Mouse (Mus musculus): ENCODE measurements around the gene Ly75.

Ly75 gene

DNA sequence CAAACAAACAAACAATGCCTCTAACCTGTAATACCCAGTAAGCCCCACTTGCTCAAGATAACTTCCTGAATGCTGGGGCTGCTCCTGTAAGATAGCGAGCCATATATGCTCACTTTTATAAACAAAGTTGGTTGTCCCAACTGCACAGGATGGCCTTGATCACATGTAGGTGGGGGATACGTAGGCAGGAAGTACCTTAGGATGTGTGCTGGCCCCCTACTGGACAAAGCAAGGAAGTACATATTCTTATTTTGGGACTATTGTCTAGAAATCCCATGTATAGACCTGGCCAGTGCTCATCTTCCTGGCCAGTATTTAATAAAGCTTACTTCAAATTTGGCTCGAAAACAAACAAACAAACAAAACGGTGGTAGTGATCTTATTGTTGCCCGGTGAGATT, 59.7 kb downstream of the Ly75 start:
- DNase-seq (ENCODE audit: low spot score in 2 of 2): peak; percentile 4 to 19

DNA sequence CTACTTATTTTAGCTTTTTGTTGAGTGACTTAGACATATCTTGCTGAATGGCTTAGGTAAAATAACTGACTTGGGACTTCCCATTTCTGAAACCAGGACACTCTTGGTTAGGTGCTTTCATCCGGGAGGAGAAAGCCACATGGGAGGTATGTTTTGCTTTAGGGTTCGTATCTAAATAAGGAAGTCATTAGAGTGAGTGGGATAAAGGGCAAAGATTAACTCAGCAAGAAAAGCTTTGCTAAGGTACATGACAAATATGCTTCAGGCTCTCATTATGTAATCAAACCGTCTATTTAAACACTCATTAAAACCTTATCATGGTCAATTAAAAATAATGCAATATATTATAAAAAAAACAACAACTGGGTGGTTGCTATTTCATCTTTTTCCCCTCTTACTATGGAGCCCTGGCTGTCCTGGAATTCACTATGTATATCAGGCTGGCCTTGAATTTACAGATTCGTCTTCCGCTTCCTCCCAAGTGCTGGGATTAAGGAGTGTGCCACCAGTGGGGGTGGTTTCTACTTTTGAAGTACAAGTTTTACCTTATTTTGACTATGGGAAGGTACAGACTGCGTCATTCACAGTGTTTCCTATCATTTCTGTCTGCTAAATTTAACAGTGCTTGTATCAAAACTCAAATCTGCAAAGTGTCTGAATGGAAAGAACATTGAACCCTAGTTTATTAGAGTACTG, 60.9 kb downstream of the Ly75 start:
- no peak for DNase-seq (ENCODE audit: low spot score in 2 of 2)

DNA sequence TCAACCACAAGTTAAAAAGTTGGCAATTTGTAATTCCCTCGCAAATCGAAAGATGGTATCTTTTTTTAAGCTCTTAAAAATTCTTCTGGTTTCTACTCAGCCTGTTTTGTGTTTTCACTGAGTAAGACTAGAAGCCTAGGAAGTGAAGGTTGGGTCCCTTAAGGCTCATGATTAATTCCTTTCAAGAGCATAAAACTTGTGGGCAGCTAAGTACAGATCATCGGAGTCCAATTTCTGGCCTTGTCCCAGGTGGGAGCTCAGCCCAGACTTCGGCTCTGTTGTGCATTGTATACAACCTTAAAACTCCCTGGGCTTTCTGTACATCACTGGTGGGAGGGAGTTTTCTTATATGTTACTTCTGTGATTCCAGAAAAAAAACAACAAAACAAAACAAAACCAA, 79.3 kb downstream of the Ly75 start:
- DNase-seq (ENCODE audit: low spot score in 2 of 2): no peak

DNA sequence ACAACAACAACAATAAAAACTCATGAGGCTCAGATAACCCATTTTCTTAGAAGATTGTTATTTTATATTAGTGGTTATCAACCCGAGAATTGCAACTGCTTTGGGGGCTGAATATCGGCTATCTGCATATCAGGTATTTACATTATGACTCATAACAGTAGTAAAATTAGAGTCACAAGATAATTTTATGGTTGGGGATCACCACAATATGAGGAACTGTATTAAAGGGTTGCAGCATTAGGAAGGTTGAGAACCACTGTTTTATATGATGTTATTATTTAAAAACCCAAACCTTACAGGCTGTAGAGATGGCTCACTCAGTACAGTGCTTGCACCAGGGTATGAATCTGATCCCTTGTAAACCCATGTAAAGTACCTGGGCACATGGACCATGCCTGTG, 83.8 kb downstream of the Ly75 start:
- DNase-seq (ENCODE audit: low spot score in 2 of 2): no peak

DNA sequence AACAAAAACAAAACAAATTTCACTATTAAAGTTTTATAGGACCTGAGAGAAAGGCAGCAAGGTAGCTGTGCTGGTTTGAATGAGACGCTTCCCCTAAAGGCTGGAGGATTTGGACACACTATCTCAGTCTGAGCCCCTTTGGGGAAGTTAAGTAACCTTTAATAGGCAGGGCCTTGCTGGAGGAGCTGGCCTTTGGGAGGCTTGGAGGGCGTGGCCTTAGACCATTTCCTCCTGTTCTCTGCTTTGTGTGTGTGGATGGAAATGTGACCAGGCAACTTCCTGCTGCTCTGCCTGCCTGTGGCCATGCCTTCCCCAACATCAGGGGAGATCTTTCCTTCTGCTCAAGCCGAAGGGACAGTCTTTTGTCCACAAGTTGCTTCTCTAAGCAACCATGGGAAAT, 84.8 kb downstream of the Ly75 start:
- no peak for DNase-seq (ENCODE audit: low spot score in 2 of 2)

DNA sequence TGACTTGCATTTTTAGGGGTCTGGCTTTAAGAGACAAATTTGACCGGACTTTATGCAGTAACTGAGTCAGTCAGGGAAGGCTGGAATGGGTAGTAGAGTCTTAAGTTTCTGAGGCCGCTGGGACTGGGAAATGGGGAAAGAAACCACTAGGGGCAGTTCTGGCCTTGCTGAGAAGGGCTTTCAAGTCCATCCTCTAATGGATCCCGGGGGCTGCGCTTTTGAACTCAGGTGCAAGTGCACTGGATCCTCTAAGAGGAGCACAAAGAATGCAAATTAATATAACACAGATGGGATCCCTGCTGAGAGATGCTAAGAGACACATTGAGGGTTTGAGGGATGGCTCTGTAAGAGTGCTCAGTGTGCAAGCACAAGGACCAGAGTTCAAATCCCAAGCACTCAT, 91.7 kb downstream of the Ly75 start:
- no peak for DNase-seq (ENCODE audit: low spot score in 2 of 2)

DNA sequence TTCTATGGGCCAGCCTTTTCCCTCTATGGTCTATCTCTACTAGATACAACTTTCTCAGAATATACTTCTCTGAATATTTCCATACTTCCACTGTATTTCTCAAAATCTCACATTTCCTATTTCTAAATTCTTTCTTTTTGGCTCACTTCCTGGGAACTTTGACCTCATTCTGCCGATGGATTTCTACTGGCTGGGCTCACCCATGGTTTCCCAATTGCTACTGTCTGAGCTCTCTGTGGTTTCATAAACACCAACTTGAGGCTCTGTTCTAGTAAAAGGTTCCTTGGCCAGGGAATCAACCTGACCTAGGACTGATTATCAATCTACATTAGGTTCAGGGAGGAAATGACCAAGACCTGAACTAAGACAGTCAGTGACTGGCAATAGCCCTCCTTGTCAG, 93.7 kb downstream of the Ly75 start:
- no peak for DNase-seq (ENCODE audit: low spot score in 2 of 2)

DNA sequence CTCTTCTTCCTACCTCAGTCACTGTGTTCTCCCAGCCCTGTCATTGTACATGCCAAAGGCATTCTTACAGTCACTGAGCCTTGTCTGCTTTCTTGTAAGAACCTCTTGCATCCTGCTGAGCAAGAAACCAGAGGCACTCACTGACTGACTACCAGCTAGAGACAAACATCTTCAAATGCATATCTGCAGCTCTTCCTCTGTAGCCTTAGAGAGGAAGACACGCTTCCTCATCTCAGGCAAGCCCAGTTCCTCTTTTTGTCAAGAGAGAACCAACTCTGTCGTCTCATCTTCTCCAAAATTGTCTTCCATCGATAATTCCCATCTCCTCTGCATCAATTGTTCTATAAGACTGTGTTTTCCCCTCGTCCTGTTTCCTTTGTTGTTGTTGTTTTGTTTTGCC, 94.5 kb downstream of the Ly75 start:
- DNase-seq (ENCODE audit: low spot score in 2 of 2): peak in 1 of 2 experiments; percentile 24

DNA sequence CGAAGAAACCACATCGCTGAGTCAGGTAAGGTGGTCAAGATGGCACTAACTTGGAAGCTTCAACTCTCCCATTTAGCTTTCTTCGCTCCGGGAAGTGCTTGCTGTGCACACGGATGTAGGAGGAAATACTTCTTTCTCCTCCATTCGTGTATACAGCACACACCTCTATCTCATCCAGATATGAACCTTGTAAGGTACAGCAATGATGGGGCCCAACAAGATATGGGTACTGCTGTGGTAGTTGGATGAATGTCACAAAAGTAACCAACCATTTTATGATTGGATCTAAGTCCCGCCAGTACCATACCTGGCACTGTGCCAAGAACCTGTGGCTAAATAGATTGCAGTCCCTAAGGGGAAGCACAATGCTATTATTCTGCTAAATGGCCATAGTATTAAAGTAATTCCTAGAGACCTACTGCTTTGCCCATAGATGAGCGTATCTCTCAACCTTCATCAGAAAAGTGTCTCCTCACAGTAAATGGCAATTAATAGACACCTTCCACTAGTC, 97.9 kb downstream of the Ly75 start:
- DNase-seq (ENCODE audit: low spot score in 2 of 2): no peak

DNA sequence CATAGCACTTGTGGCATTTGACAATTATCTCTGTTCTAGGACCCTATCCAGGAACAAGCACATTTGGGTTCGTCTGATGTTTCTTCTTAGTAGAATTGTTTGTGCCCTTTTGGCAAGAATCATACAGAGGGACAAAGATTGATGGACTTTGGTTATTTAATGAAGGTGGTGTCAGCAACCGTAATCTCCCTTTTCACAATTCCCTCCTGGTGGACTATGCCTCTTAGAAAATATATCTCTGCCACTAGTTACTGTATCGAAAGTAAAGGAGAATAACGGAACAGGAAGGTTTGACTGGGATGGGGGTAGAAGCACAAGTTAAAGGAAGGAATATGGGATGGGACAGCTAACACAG, 98.7 kb downstream of the Ly75 start, which contains the start of gene Cd302:
Gene Cd302, minus strand, starts transcription at position 22 of the 355 bp plus-strand sequence.
- DNase-seq (ENCODE audit: low spot score in 2 of 2): no peak

DNA sequence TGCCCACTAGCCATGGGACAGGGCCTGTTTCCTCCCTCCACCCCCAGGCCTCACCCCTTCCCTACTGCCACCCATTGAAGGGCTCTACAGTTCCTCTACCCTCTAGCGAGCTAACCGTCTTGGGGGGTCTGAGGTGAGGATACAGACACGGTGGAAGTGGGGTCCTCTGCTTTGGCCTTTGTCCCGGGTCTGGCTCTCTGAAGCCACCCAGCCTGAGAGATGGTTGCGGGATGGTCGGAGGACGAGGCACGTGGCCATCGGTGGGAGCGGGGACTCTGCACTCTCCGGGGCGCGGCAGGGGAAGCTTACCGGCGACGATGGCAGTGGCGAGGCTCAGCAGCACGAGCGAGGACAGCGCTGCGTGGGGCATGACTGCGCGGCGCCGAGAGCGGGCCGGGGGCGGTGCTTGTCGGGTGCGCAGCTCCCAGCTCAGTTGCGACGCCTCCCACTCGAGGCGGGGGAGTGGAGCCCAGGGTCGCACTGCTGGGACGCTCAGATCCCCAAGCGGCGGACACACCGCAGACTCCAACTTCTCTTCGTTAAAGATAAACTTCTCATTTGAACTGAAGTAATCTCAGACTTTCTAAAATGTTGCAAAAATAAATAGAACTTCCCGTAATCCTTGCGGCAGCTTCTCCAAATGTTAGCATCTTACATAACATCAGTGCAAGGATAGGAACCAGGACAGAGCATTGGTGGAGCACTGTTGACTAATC, 99.2 kb downstream of the Ly75 start:
- DNase-seq (ENCODE audit: low spot score in 2 of 2): peak in 1 of 2 experiments; percentile 14

DNA sequence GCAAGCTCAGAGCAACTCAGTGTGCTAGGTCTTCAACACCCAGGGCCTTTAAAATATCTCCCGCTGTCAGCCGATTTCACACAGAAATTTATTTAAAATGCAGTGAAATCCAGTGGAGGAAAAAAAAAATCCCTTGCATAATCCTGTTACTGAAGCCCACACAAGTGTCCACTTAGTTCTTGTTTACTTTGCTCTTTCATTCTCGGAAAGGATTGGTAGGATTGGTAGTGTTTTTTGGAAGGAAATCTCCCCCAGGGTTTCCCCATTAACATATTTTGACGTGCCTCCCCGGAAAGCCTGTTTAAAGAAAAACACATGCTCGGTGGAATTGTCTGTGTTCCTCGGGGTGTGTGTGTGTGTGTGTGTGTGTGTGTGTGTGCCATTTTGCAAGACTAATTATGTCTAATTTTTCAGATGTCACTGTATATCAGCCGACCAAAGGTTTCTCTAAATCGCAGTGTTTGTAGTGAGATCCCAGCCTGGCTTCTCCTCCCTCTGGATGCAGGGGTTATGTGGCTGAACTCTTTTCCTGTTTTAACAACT, 99.8 kb downstream of the Ly75 start:
- DNase-seq (ENCODE audit: low spot score in 2 of 2): no peak

DNA sequence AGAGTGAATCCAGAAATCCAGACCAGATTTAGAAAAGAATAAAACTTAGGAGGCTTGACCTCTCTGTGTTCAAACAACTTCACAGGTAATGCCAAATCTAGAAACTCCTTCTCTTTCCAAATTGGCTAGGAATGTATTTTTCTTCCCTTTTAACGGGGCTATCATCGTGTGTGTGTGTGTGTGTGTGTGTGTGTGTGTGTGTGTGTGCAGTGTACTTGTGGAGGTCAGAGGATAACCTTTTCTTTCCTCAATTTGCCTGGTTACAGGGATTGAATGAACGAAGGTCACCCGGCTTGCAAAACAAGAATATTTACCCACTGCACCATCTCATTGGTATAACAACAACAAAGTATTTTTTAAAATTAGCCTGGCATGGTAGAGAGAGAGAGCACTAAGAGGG, 100.5 kb downstream of the Ly75 start:
- DNase-seq (ENCODE audit: low spot score in 2 of 2): no peak

DNA sequence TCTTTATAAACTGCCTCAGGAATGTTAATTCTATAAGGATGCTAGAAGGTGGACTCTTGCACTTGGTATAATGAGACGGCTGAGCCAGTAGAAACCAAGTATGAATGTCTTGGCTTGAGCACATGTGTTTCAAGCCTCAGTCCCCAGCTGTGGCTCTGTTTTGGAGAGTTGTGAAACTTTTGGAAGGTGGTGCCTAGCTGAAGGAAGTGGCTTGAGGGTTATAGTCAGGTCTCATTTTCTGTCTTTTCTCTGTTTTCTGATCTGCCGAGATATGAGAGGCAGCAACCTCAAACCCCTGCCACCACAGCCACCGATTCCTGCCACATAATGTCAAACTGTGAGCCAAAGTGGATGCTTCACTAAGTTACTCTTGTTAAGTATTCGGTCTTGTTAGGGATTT, 104.5 kb downstream of the Ly75 start:
- no peak for DNase-seq (ENCODE audit: low spot score in 2 of 2)

DNA sequence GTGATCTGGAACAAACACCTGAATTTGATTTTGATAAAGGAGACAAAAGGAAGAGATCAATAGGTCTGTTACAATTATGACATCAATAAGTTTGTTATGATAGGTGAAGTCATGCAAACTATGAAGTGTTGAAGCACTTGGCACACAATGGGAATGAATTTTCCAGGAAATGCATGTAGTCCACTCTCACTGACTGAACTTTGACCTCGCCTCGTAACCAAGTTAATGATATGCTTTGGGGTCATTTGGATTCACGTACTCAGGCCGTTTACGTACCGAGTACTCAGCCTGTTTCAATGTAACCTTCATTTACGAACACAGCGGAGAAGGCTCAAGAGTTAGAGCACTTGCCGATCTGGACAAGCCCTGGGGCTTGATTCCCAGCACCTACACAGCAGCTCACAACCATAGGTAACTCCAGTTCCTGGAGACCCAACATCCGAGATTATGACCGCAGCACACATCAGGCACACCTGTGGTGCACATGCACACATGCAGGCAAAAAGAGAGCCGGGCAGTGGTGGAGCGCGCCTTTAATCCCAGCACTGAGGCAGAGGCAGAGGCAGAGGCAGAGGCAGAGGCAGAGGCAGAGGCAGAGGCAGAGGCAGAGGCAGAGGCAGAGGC, 113.1 kb downstream of the Ly75 start:
- DNase-seq (ENCODE audit: low spot score in 2 of 2): no peak

DNA sequence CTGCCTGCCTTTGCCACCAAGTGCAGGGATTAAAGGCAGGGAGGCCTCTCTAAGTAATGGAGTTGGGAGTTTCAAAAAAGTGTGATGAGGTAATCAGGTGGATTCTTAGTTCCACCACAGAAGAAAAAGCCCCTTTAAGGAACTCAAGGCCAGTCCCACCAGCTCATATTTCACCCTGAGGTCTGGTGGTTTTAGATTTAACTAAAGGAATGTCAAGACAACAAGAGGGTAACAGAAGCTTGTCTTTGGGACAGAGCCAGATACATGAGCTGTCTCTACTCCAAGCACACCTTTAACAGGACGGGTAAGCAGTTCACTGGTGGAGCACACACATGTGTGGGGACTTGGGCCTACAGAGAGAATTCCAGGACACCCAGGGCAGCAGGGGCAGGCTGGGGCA, 115.5 kb downstream of the Ly75 start:
- DNase-seq (ENCODE audit: low spot score in 2 of 2): no peak

DNA sequence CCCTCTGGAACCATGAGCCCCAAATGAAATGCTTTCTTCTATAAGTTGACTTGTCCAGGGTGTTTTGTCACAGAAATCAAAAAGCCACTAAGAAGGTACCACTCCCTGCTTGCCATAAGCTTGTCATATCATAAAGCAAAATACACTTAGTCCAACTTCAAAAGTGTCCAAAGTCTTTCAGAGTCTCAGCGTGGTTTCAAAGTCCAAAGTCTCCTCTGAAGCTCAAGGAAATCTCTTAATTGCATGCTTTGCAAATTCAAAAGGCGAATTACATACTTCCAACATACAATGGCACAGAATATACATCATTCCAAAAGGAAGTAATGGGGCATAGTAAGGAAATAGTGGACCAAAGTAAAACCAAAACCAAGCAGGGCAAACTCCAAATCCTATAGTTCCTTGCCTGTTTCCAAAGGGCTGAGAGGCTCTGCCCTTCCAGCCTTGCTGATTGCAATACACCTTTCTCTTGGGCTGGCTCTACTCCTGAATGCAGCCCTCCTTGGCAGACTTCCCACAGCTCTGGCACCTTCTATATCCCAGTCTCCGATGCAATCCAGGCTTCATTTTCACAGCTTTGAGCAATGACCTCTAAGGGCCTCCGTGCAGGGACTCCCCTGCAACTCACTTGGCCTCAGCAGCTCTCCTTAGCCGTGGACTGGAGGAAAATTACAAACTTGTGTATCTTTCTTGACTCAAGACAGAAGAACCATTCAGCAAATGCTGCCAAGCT, 122.3 kb downstream of the Ly75 start:
- DNase-seq (ENCODE audit: low spot score in 2 of 2): no peak

DNA sequence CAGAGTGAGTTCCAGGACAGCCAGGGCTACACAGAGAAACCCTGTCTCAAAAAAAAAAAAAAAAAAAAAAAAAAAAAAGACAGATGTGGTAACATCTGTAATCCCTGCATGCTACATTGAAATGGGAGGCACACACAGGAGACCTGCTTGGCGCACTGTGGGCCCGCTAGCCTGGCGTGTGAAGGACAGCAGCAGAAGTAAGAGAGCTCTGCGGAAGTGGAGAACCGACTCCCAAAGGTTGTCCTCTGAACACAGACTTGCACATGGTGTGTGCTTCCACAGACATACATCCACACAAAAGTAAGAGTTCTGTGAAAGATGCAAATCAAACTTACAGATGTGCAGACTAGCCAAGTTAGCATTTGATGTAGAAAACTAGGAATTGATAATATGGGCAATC, 123.9 kb downstream of the Ly75 start:
- DNase-seq (ENCODE audit: low spot score in 2 of 2): no peak

DNA sequence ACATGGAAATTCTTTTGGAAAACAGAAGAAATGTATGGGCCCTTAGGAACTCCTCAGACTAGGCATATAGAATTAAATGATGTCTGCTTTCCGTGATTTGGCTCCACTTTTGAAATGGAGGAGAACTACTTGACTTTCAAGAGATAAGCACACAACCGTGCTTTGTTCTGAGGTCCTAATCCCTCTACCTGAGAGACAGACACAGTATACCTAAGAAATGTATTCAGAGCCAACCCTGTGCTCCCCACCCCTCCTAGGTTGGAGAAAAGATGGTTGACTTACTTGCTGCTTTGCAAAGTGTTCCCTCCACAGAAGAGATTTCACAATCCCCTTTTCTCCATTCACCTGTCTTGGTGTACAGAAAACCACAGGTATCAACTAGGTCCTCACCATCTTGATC, 126.4 kb downstream of the Ly75 start:
- DNase-seq (ENCODE audit: low spot score in 2 of 2): no peak

DNA sequence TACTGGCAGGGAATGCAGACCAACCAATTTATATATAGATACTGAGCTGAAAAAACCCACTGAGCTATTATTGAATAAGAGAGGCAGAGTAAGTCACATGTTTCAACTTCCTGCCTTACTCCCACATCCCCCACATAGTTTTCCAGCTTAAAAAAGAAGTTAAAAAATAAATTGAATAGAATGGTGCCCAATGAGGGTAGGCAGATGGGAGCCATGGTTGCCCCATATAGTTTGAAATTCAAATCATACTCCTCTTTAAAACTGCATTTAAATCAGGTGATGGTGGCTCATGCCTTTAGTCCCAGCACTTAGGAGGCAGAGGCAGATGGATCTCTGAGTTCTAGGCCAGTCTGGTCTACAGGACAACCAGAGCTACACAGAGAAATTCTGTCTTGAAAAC, 129.6 kb downstream of the Ly75 start:
- DNase-seq (ENCODE audit: low spot score in 2 of 2): no peak

DNA sequence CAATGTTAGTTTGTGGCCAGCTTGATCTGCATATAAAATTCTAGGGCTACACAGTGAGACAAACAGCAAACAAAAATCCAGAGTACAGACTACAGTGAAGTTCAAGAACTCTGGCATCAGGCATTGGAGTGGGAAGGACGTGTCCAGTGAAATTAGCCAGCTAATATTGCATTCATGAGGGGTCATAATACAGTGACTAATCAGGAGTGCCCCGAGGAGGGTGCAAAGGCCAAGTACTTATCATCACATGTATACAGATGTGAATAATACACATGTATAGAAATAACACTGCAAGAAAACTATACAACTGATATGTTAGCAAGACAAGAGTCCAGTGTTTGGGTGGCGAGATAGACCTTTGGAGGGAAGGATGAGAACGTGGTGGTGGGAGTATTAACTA, 130.3 kb downstream of the Ly75 start:
- DNase-seq (ENCODE audit: low spot score in 2 of 2): no peak
